Mouse (Mus musculus) ES-Bruce4 (cell line): ENCODE measurements around the gene H2-M3. TPM values are rescaled to one million over a fixed set of nuclear protein-coding genes. Genes with fewer than 3 reads are reported as not detected.

Experiments used
- H3K27ac ChIP-seq: 2 replicates; pipeline ENCODE4 v1.5.1; 2012; ENCODE audit warnings: low read length, inconsistent platforms; ENCODE audit not compliant: insufficient read depth
- H3K27me3 ChIP-seq: 2 replicates; pipeline ENCODE4 v1.6.1; 2012; ENCODE audit warnings: mild to moderate bottlenecking, low read length, inconsistent platforms; ENCODE audit not compliant: control insufficient read depth, poor library complexity, insufficient read depth, severe bottlenecking
- H3K36me3 ChIP-seq: 2 replicates; pipeline ENCODE4 v1.6.1; 2012; ENCODE audit warnings: inconsistent platforms, mild to moderate bottlenecking, low read length, moderate library complexity; ENCODE audit not compliant: control insufficient read depth, poor library complexity, insufficient read depth, severe bottlenecking
- H3K4me1 ChIP-seq: one replicate; pipeline ENCODE4 v1.8.1; 2011; ENCODE audit warnings: low read length; ENCODE audit not compliant: control insufficient read depth, insufficient read depth
- H3K4me3 ChIP-seq: 2 replicates; pipeline ENCODE4 v1.5.1; 2011; ENCODE audit warnings: low read depth, mild to moderate bottlenecking, low read length
- H3K9ac ChIP-seq: 2 replicates; pipeline ENCODE4 v1.6.1; 2012; ENCODE audit warnings: low read depth, mild to moderate bottlenecking, inconsistent platforms; ENCODE audit not compliant: poor library complexity, severe bottlenecking
- H3K9me3 ChIP-seq: replicated peaks from 2 replicates; pipeline ENCODE4 v1.6.1; 2012; ENCODE audit warnings: mild to moderate bottlenecking, low read length, inconsistent platforms; ENCODE audit not compliant: control insufficient read depth, poor library complexity, insufficient read depth, severe bottlenecking
- CTCF ChIP-seq: IDR thresholded peaks from one replicate; pipeline ENCODE4 v1.8.1; 2011; ENCODE audit warnings: low read depth, low read length
- EP300 ChIP-seq: IDR thresholded peaks from 2 replicates; pipeline ENCODE4 v1.6.1; 2011; ENCODE audit warnings: low read depth, low read length; ENCODE audit not compliant: insufficient read depth
- POLR2A ChIP-seq: IDR thresholded peaks from one replicate; pipeline ENCODE4 v1.8.1; 2011; ENCODE audit warnings: low read length; ENCODE audit not compliant: insufficient read depth
- polyA plus RNA-seq: library from polyadenylated mRNA; stranded (reverse); fragments of >200 nt; gene quantifications from 2 replicates; pipeline ENCODE4 v1.2.4, GENCODE M21; 2011; ENCODE audit warnings: low read depth; ENCODE audit not compliant: missing spikeins, insufficient read depth, insufficient read length

The H2-M3 gene
- polyA plus RNA-seq, 1 experiment, result 3.4 TPM

- H3K4me3 ChIP-seq, result no peak overlapping the region
- H3K9ac ChIP-seq, result no peak overlapping the region
- no peaks in the 10 kb centered on the region for H3K36me3 ChIP-seq
- no peaks in the 10 kb centered on the region for H3K27me3 ChIP-seq
- no peaks in the 10 kb centered on the region for H3K9me3 ChIP-seq
- H3K27ac ChIP-seq, result no peak overlapping the region
- TF ChIP-seq CTCF, result peak; percentile 75
- TF ChIP-seq EP300, result no peak
- H3K4me1 ChIP-seq, result no peaks in the 10 kb centered on the region
Observed at GRCm38 (mm10) chr17:37250544-37250943, 19.5 kb upstream of the H2-M3 start.

GRCm38 (mm10) chr17:37263626-37264025 lies 6.4 kb upstream of the H2-M3 start, which contains the start of gene Olfr98:
Olfr98 (minus strand) TSS chr17:37263749.
- Histone ChIP-seq H3K9me3 (no peaks in the 10 kb centered on the region), H3K27me3 (no peaks in the 10 kb centered on the region), H3K27ac (no peak within 1 kb of the TSS), H3K9ac (no peak within 1 kb of the TSS), H3K36me3 (no peaks in the 10 kb centered on the region), H3K4me3 (no peak within 1 kb of the TSS), H3K4me1 (no peaks in the 10 kb centered on the region)
- TF ChIP-seq CTCF, result no peak
- TF ChIP-seq EP300, result no peak
- no peak for TF ChIP-seq POLR2A

GRCm38 (mm10) chr17:37270702-37271092 lies 677 bp downstream of the H2-M3 start:
- Histone ChIP-seq H3K36me3 (no peaks in the 10 kb centered on the region), H3K9ac (peak overlapping the region; percentile 61; the same call in 1 of the 2 replicates)

GRCm38 (mm10) chr17:37275626-37276248 lies 5.7 kb downstream of the H2-M3 start:
- Histone ChIP-seq H3K9me3 (no peaks in the 10 kb centered on the region), H3K4me1 (no peaks in the 10 kb centered on the region), H3K27ac (no peak overlapping the region), H3K27me3 (no peaks in the 10 kb centered on the region), H3K9ac (no peak overlapping the region), H3K36me3 (no peaks in the 10 kb centered on the region), H3K4me3 (no peak overlapping the region)
- TF ChIP-seq POLR2A (no peak), CTCF (no peak), EP300 (no peak)

More at GRCm38 (mm10) chr17:37270702-37271092, 677 bp downstream of the H2-M3 start:
- Histone ChIP-seq H3K4me1 (no peaks in the 10 kb centered on the region), H3K9me3 (no peaks in the 10 kb centered on the region), H3K27ac (no peak overlapping the region), H3K27me3 (no peaks in the 10 kb centered on the region), H3K4me3 (peak overlapping the region; percentile 95)
- no peak for TF ChIP-seq EP300
- TF ChIP-seq POLR2A, result no peak
- TF ChIP-seq CTCF, result no peak

- Histone ChIP-seq H3K4me1 (no peaks in the 10 kb centered on the region), H3K27me3 (no peaks in the 10 kb centered on the region), H3K4me3 (no peak overlapping the region)
Observed at GRCm38 (mm10) chr17:37276573-37276972, 6.6 kb downstream of the H2-M3 start.

GRCm38 (mm10) chr17:37280331-37280730 lies 10.3 kb downstream of the H2-M3 start:
- H3K9me3 ChIP-seq, result no peaks in the 10 kb centered on the region
- H3K4me1 ChIP-seq, result no peaks in the 10 kb centered on the region
- no peak overlapping the region for H3K4me3 ChIP-seq
- no peaks in the 10 kb centered on the region for H3K36me3 ChIP-seq
- H3K27me3 ChIP-seq, result no peaks in the 10 kb centered on the region
- TF ChIP-seq CTCF, result no peak
- no peak for TF ChIP-seq EP300
- no peak for TF ChIP-seq POLR2A
- H3K9ac ChIP-seq, result no peak overlapping the region
- no peak overlapping the region for H3K27ac ChIP-seq

More at GRCm38 (mm10) chr17:37276573-37276972, 6.6 kb downstream of the H2-M3 start:
- Histone ChIP-seq H3K9ac (no peak overlapping the region), H3K27ac (no peak overlapping the region), H3K9me3 (no peaks in the 10 kb centered on the region), H3K36me3 (no peaks in the 10 kb centered on the region)
- TF ChIP-seq POLR2A (no peak), CTCF (no peak), EP300 (no peak)
